Mouse (Mus musculus): Measurements from ENCODE around the gene Map3k13. TPM values are rescaled to one million over a fixed set of nuclear protein-coding genes. Genes with fewer than 3 reads are reported as not detected.

The Map3k13 gene
- total and polyA plus RNA-seq, 3 experiments = 0.23 to 0.82 TPM; not detected in 1

DNA sequence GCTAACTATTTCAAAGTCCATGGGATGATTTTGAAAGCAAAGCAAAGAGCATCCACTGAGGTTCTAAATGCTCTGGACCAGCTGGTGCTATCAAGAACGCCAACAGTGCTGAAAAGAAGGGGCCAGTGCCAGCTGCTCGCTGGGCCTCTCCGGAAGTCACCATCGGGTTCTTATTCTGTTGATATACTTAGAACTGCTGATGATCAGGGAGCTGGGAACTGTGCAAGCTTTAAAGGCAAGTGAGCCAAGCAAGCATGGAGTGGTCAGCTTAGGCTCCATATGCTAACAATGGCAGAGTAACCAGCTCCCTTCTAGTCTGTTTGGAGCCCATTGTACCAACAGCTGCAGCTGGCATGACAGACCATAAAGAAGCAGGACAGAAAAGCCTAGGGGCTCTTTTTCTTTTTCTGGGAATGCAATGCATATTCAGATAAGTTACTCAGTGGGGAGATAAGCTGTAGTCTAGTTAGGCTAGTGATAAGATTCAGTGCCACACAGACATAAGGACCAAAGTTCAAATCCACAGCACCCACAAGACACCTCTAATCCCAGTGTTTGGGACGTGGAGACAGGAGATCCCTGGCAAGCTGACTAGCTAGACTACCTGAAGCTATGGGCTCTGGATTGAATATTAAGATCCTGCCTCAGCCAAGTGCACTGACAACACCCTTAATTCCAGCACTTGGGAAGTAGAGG, 60.6 kb downstream of the Map3k13 start:
- no peak for DNase-seq (ENCODE audit: low read depth, low spot score)
- Histone ChIP-seq H3K4me1 (ENCODE audit: control insufficient read depth in 1 of 2, insufficient read depth in 2 of 2, low read length in 2 of 2) (no peaks in the 10 kb centered on the region), H3K79me2 (ENCODE audit: control insufficient read depth, insufficient read depth, low read length, poor library complexity) (no peaks in the 10 kb centered on the region), H3K27ac (ENCODE audit: control insufficient read depth, low read depth, low read length) (no peak overlapping the region), H3K4me3 (ENCODE audit: control insufficient read depth in 1 of 2, insufficient read depth in 1 of 2, low read depth in 2 of 2, low read length in 2 of 2) (no peak overlapping the region), H3K9me3 (replicated peaks; ENCODE audit: insufficient read depth, low read length) (no peaks in the 10 kb centered on the region), H3K27me3 (ENCODE audit: control insufficient read depth in 1 of 2, insufficient read depth in 2 of 2, low read length in 2 of 2) (no peaks in the 10 kb centered on the region; a peak in 1 of 4 replicates), H3K36me3 (ENCODE audit: control insufficient read depth in 1 of 2, insufficient read depth in 2 of 2, low read length in 2 of 2) (no peaks in the 10 kb centered on the region), H3K9ac (ENCODE audit: control insufficient read depth, low read depth, low read length, poor library complexity, severe bottlenecking) (no peak overlapping the region)
- TF ChIP-seq POLR2AphosphoS2 (IDR thresholded peaks at IDR 0.05; ENCODE audit: low read length) = no peak

- no peaks in the 10 kb centered on the region for H3K4me1 ChIP-seq (ENCODE audit: control insufficient read depth in 1 of 2, insufficient read depth in 2 of 2, low read length in 2 of 2)
- no peak for TF ChIP-seq USF2 (IDR thresholded peaks at IDR 0.05; ENCODE audit: borderline replicate concordance in 1 of 2, insufficient read depth in 1 of 2, low read depth in 1 of 2, low read length in 2 of 2)
- no peak for TF ChIP-seq MAFK (IDR thresholded peaks at IDR 0.05; ENCODE audit: borderline replicate concordance, low read depth, low read length)
- no peak for TF ChIP-seq MYB (IDR thresholded peaks at IDR 0.05; ENCODE audit: low read depth, low read length)
- TF ChIP-seq NELFE (IDR thresholded peaks at IDR 0.05; ENCODE audit: low read depth, low read length) = no peak
- no peak for TF ChIP-seq TBP (IDR thresholded peaks at IDR 0.05; ENCODE audit: low read depth, low read length)
- no peak for TF ChIP-seq USF1 (IDR thresholded peaks at IDR 0.05; ENCODE audit: low read depth, low read length)
- no peak for TF ChIP-seq POLR2AphosphoS2 (IDR thresholded peaks at IDR 0.05; ENCODE audit: low read length)
- TF ChIP-seq ZNF384 (IDR thresholded peaks at IDR 0.05; ENCODE audit: low read depth, low read length) = no peak
- TF ChIP-seq POLR2AphosphoS5 (IDR thresholded peaks at IDR 0.05; ENCODE audit: borderline replicate concordance, low read depth, low read length) = no peak
- TF ChIP-seq ETS1 (IDR thresholded peaks at IDR 0.05; ENCODE audit: low read depth, low read length) = no peak
- TF ChIP-seq ZKSCAN1 (IDR thresholded peaks at IDR 0.05; ENCODE audit: low read depth, low read length) = no peak
- TF ChIP-seq POLR2A (IDR thresholded peaks at IDR 0.05; ENCODE audit: control insufficient read depth in 1 of 2, insufficient read depth in 1 of 2, low read depth in 1 of 2, low read length in 2 of 2, poor library complexity in 1 of 2) = no peak
- no peak for TF ChIP-seq CTCF (IDR thresholded peaks at IDR 0.05 in 2 of 3, conservative IDR thresholded peaks at IDR 0.05 in 1 of 3; ENCODE audit: control insufficient read depth in 1 of 3, insufficient read depth in 1 of 3, low read depth in 2 of 3, low read length in 3 of 3, poor library complexity in 1 of 3, severe bottlenecking in 1 of 3)
- TF ChIP-seq NRF1 (IDR thresholded peaks at IDR 0.05; ENCODE audit: insufficient read depth, low read depth, low read length, poor library complexity, severe bottlenecking) = no peak
- no peak for TF ChIP-seq KAT2A (conservative IDR thresholded peaks at IDR 0.05; ENCODE audit: low read depth, low read length)
These were observed 62.0 kb downstream of the Map3k13 start for GRCm38 (mm10) chr16:21856134-21856533.

More at GRCm38 (mm10) chr16:21856134-21856533, 62.0 kb downstream of the Map3k13 start:
- no peaks in the 10 kb centered on the region for H3K79me2 ChIP-seq (ENCODE audit: control insufficient read depth, insufficient read depth, low read length, poor library complexity)
- H3K27me3 ChIP-seq (ENCODE audit: control insufficient read depth in 1 of 2, insufficient read depth in 2 of 2, low read length in 2 of 2) = no peaks in the 10 kb centered on the region
- no peak for DNase-seq (ENCODE audit: low read depth, low spot score)
- H3K9ac ChIP-seq (ENCODE audit: control insufficient read depth, low read depth, low read length, poor library complexity, severe bottlenecking) = no peak overlapping the region
- no peak overlapping the region for H3K4me3 ChIP-seq (ENCODE audit: control insufficient read depth in 1 of 2, insufficient read depth in 1 of 2, low read depth in 2 of 2, low read length in 2 of 2)
- H3K27ac ChIP-seq (ENCODE audit: control insufficient read depth, low read depth, low read length) = no peak overlapping the region
- H3K36me3 ChIP-seq (ENCODE audit: control insufficient read depth in 1 of 2, insufficient read depth in 2 of 2, low read length in 2 of 2) = no peaks in the 10 kb centered on the region
- H3K9me3 ChIP-seq (replicated peaks; ENCODE audit: insufficient read depth, low read length) = no peaks in the 10 kb centered on the region

Data from MEL (cell line).